In the genomic region with DNA sequence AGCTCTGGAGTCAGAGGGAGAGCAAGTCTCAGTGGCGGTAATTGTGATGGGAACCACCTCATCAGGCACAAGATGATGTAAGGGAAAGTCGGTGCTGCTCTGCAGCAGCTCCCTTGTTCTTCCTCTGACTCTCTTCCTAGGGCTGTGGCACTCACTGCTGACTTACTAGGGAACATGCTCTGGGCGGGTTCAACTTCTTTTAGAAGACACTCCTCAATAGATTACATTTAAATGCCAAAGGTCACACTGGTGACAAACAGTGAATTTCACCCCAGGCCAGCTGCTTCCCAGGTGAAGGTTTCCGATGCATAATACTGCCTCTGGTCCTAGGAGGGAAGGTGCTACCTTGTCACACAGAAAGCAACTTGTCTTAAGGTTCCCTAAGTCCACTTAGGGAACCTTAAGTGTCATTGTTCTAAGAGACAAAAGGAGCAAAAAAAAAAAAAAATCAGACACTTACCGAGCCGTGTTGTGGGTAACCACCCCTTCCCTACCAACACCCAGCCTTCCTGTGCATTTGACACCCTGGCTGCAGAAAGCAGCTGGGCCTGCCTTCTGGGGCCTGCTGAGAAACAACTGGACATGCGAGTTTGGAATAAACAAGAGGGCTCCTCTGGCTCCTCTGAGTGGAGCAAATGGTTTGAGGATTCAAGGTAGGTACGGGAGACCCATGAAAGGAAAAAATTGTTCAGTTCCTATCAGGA, we compare ENCODE assay signal across 23 mouse cellular contexts.
DNase-seq lines count a peak whose midpoint lies in the region; ATAC-seq and TF ChIP-seq lines count a peak whose summit lies in the region.
"Had no signal": no experiment of that assay in that cellular context is flagged by ENCODE, and none has a peak within 500 bp of the region (broad histone marks: within the 10 kb centered on the region; RNA-seq: fewer than 3 reads in every experiment).

No protein-coding gene starts in this region.

- TF ChIP-seq POLR2A in liver, adult 2 months (IDR thresholded peaks at IDR 0.05; ENCODE audit: extremely low read depth, insufficient read depth, low read length): no peak
- TF ChIP-seq POLR2A in myocyte (IDR thresholded peaks at IDR 0.05; ENCODE audit: insufficient read length, low read depth): no peak

- no peak overlapping the region for H3K27ac ChIP-seq in liver, adult 2 months (replicated peaks; ENCODE audit: insufficient read depth, low read depth, low read length)
- peak overlapping the region; percentile 68 for H3K27ac ChIP-seq in embryonic facial prominence, embryonic 13.5 days
- H3K27ac ChIP-seq in neural tube, embryonic 15.5 days (replicated peaks): no peak overlapping the region
- H3K27ac ChIP-seq: forebrain, embryonic 13.5 days; hindbrain, postnatal 0 days; liver, embryonic 14.5 days; neural tube, embryonic 12.5 days had no signal

- no peak for ATAC-seq in embryonic facial prominence, embryonic 13.5 days (ENCODE audit: insufficient number of reproducible peaks, insufficient read depth, low FRiP score, low TSS enrichment, low read depth)
- ATAC-seq in neural tube, embryonic 15.5 days (ENCODE audit: low FRiP score): no peak
- ATAC-seq: activated CD4-positive, CD25-positive, alpha-beta regulatory T cell, adult 4 months; forebrain, embryonic 13.5 days; hindbrain, postnatal 0 days had no signal

- H3K36me3 ChIP-seq in liver, adult 2 months (ENCODE audit: control insufficient read depth, insufficient read depth, low read length): no peaks in the 10 kb centered on the region
- H3K36me3 ChIP-seq in embryonic facial prominence, embryonic 13.5 days: no peaks in the 10 kb centered on the region
- H3K36me3 ChIP-seq in myocyte (ENCODE audit: control insufficient read depth, insufficient read depth): no peaks in the 10 kb centered on the region
- no peaks in the 10 kb centered on the region for H3K36me3 ChIP-seq in neural tube, embryonic 15.5 days
- H3K36me3 ChIP-seq: heart, embryonic 12.5 days; neural tube, embryonic 12.5 days had no signal

- peak; percentile 31 for DNase-seq in heart, adult 11 months
- no peak for DNase-seq in heart, postnatal 10 days
- DNase-seq in liver, adult 2 months (ENCODE audit: extremely low read depth, low read depth, low spot score): peak; percentile 5
- no peak for DNase-seq in liver
- no peak for DNase-seq in left cerebral cortex, adult 8-10 months (ENCODE audit: low spot score in 2 of 2)
- DNase-seq: adrenal gland, postnatal 14 days; cerebellum, adult 11-12 months; gastrocnemius, postnatal 36 days; heart, postnatal 36 days; layer of hippocampus, postnatal 36 days; lung, postnatal 10 days; right cerebral cortex, postnatal 25 days; thymus, postnatal 14 days had no signal

- no peak overlapping the region for H3K9ac ChIP-seq in liver, adult 2 months (ENCODE audit: low read depth, low read length)
- no peak overlapping the region for H3K9ac ChIP-seq in embryonic facial prominence, embryonic 13.5 days
- H3K9ac ChIP-seq in neural tube, embryonic 15.5 days (replicated peaks): no peak overlapping the region
- H3K9ac ChIP-seq: forebrain, embryonic 13.5 days; heart, embryonic 12.5 days; liver, embryonic 14.5 days; neural tube, embryonic 12.5 days had no signal

- H3K79me2 ChIP-seq in liver, adult 2 months (ENCODE audit: control insufficient read depth, insufficient read depth, low read length): no peaks in the 10 kb centered on the region
- H3K79me2 ChIP-seq in myocyte (ENCODE audit: control insufficient read depth, insufficient read depth): no peaks in the 10 kb centered on the region

- H3K4me3 ChIP-seq in liver, adult 2 months (ENCODE audit: insufficient read depth, low read depth, low read length): no peak overlapping the region
- H3K4me3 ChIP-seq in embryonic facial prominence, embryonic 13.5 days: no peak overlapping the region
- H3K4me3 ChIP-seq in myocyte: no peak overlapping the region
- H3K4me3 ChIP-seq in neural tube, embryonic 15.5 days (replicated peaks): no peak overlapping the region
- H3K4me3 ChIP-seq: forebrain, embryonic 13.5 days; heart, embryonic 12.5 days; megakaryocyte, embryonic 14.5 days; neural tube, embryonic 12.5 days had no signal

- H3K4me2 ChIP-seq in embryonic facial prominence, embryonic 13.5 days: no peak overlapping the region
- H3K4me2 ChIP-seq in myocyte (ENCODE audit: low read depth): no peak overlapping the region
- no peak overlapping the region for H3K4me2 ChIP-seq in neural tube, embryonic 15.5 days
- H3K4me2 ChIP-seq: forebrain, embryonic 13.5 days; heart, embryonic 12.5 days; neural tube, embryonic 12.5 days had no signal

- intact Hi-C loops in heart, postnatal 10 days (cut with DNase I): no loop called here

- no peaks in the 10 kb centered on the region for H3K9me3 ChIP-seq in embryonic facial prominence, embryonic 13.5 days
- H3K9me3 ChIP-seq in neural tube, embryonic 15.5 days (replicated peaks): no peaks in the 10 kb centered on the region
- H3K9me3 ChIP-seq: forebrain, embryonic 13.5 days; heart, embryonic 12.5 days; megakaryocyte, embryonic 14.5 days; neural tube, embryonic 12.5 days had no signal

- TF ChIP-seq CTCF in liver, adult 2 months (IDR thresholded peaks at IDR 0.05; ENCODE audit: low read depth, low read length): no peak

- no peaks in the 10 kb centered on the region for H3K27me3 ChIP-seq in liver, adult 2 months (ENCODE audit: control insufficient read depth, insufficient read depth, low read length)
- H3K27me3 ChIP-seq in embryonic facial prominence, embryonic 13.5 days: peaks cover 54% of the 10 kb centered on the region
- no peaks in the 10 kb centered on the region for H3K27me3 ChIP-seq in myocyte (ENCODE audit: control insufficient read depth, insufficient read depth, insufficient read length)
- H3K27me3 ChIP-seq in neural tube, embryonic 15.5 days (replicated peaks): peaks cover 19% of the 10 kb centered on the region; the same call in 1 of the 2 replicates
- H3K27me3 ChIP-seq: neural tube, embryonic 12.5 days had no signal

- H3K4me1 ChIP-seq in liver, adult 2 months (ENCODE audit: control insufficient read depth, insufficient read depth, low read length): no peaks in the 10 kb centered on the region
- peaks cover 19% of the 10 kb centered on the region for H3K4me1 ChIP-seq in embryonic facial prominence, embryonic 13.5 days
- 0 out of 2 replicates have a peak, but pooled peaks cover 2% of the 10 kb centered on the region for H3K4me1 ChIP-seq in neural tube, embryonic 15.5 days
- H3K4me1 ChIP-seq: neural tube, embryonic 12.5 days had no signal

- no peak overlapping the region for H3ac ChIP-seq in myocyte (ENCODE audit: control insufficient read depth, insufficient read length)

- 47% methylated on average over 8 of the region's 8 CpGs for WGBS in liver, adult 2 months
- WGBS in embryonic facial prominence, embryonic 13.5 days: 56% methylated on average over 8 of the region's 8 CpGs
- WGBS in neural tube, embryonic 15.5 days: 59% methylated on average over 8 of the region's 8 CpGs

TF ChIP-seq in myocyte, 11 proteins besides CTCF, POLR2A, EP300 and RAD21:
- TF ChIP-seq MYOD1 (IDR thresholded peaks at IDR 0.05; ENCODE audit: control insufficient read depth in 1 of 3, insufficient read length in 2 of 3, low read depth in 2 of 3) (peak in 2 of 3 experiments; percentile 35 to 56), REST (IDR thresholded peaks at IDR 0.05; ENCODE audit: insufficient read depth, insufficient read length) (no peak), CEBPB (IDR thresholded peaks at IDR 0.05; ENCODE audit: insufficient read depth, poor library complexity, severe bottlenecking) (no peak), TCF3 (IDR thresholded peaks at IDR 0.05; ENCODE audit: insufficient read length, low read depth) (peak; percentile 16), MYOG (IDR thresholded peaks at IDR 0.05; ENCODE audit: control insufficient read depth in 1 of 3, insufficient read depth in 1 of 3, insufficient read length in 2 of 3, low read depth in 2 of 3) (peak in 2 of 3 experiments; percentile 24 to 85), TCF12 (IDR thresholded peaks at IDR 0.05; ENCODE audit: insufficient read depth, poor library complexity, severe bottlenecking) (peak; percentile 23), SRF (IDR thresholded peaks at IDR 0.05; ENCODE audit: control insufficient read depth, insufficient read length, low read depth) (no peak)

Comparison
In these comparisons a context has a peak if more than half of its experiments do, and no peak if none do; other contexts are left out.
1. DNase-seq: peak in heart, adult 11 months (single experiment) and liver, adult 2 months (single experiment); none in heart, postnatal 10 days (0 of 2), liver (single experiment) and left cerebral cortex, adult 8-10 months (0 of 2).